In genomic region chr5:135118589-135119081, GRCm38 (mm10) we compare ENCODE assay signal across 8 mouse cellular contexts. TPM values are rescaled to one million over a fixed set of nuclear protein-coding genes. Genes with fewer than 3 reads are reported as not detected.
DNase-seq lines count a peak whose midpoint lies in the region; ATAC-seq and TF ChIP-seq lines count a peak whose summit lies in the region.

No protein-coding gene starts in this region.

- H3K27me3 ChIP-seq in kidney, embryonic 15.5 days, result peaks cover 25% of the 10 kb centered on the region
- no peaks in the 10 kb centered on the region for H3K27me3 ChIP-seq in liver, postnatal 0 days (ENCODE audit: insufficient read depth, low read length)

- H3K9me3 ChIP-seq in kidney, embryonic 15.5 days (replicated peaks), result no peaks in the 10 kb centered on the region
- no peaks in the 10 kb centered on the region for H3K9me3 ChIP-seq in liver, postnatal 0 days (ENCODE audit: low read length)

- no peak overlapping the region for H3K4me3 ChIP-seq in kidney, embryonic 15.5 days (replicated peaks)
- H3K4me3 ChIP-seq in liver, postnatal 0 days (ENCODE audit: low read depth, low read length), result no peak overlapping the region

- H3K4me1 ChIP-seq in kidney, embryonic 15.5 days, result peaks cover 4% of the 10 kb centered on the region; the same call in 1 of the 2 replicates
- H3K4me1 ChIP-seq in liver, postnatal 0 days (ENCODE audit: insufficient read depth), result peaks cover 4% of the 10 kb centered on the region

- H3K4me2 ChIP-seq in kidney, embryonic 15.5 days, result no peak overlapping the region
- no peak overlapping the region for H3K4me2 ChIP-seq in liver, postnatal 0 days (ENCODE audit: low read depth, low read length)

- TF ChIP-seq CTCF in liver, postnatal 0 days (IDR thresholded peaks at IDR 0.05; ENCODE audit: low read depth), result peak; percentile 89

- TF ChIP-seq EP300 in liver, postnatal 0 days (IDR thresholded peaks at IDR 0.05; ENCODE audit: low read depth), result no peak

- no peak overlapping the region for H3K9ac ChIP-seq in kidney, embryonic 15.5 days
- no peak overlapping the region for H3K9ac ChIP-seq in liver, postnatal 0 days (replicated peaks)

- 0 out of 2 replicates have a peak, but pooled peaks have one; percentile 36 for ATAC-seq in kidney, embryonic 15.5 days (replicated peaks; ENCODE audit: low FRiP score)
- ATAC-seq in liver, postnatal 0 days, result peak; percentile 26

- H3K27ac ChIP-seq in kidney, embryonic 15.5 days, result no peak overlapping the region
- H3K27ac ChIP-seq in liver, postnatal 0 days (ENCODE audit: low read depth), result no peak overlapping the region

- 20% methylated on average over 6 of the region's 6 CpGs for WGBS in kidney, embryonic 15.5 days
- WGBS in liver, postnatal 0 days (ENCODE audit: insufficient replicate concordance), result 12% methylated on average over 6 of the region's 6 CpGs

- DNase-seq in 416B (ENCODE audit: low read depth), result peak; percentile 78
- DNase-seq in Muller cell, postnatal 12 days (ENCODE audit: inconsistent ontology term), result peak; percentile 55
- DNase-seq in cerebellum, adult 9-11 months, result peak; percentile 46
- DNase-seq in heart, adult 11 months, result peak; percentile 97
- DNase-seq in liver, postnatal 0 days, result peak; percentile 71
- DNase-seq in retina, postnatal 1 day, result peak; percentile 81
- DNase-seq in urinary bladder, postnatal 25 days (ENCODE audit: low spot score), result peak; percentile 63

- H3K36me3 ChIP-seq in kidney, embryonic 15.5 days, result no peaks in the 10 kb centered on the region
- H3K36me3 ChIP-seq in liver, postnatal 0 days (replicated peaks; ENCODE audit: insufficient read depth, low read length), result no peaks in the 10 kb centered on the region

RNA-seq across cellular contexts. Expression of gene Mlxipl, which starts 28.9 kb away (rescaled TPM):
- polyA plus RNA-seq in kidney, embryonic 15.5 days (2015; fragmentation: Nextera tagmentation; extraction: Ambion mirVana), result 7.3 and 7.4 TPM in 2 replicates
- 18.2 and 19.5 TPM in 2 replicates for polyA plus RNA-seq in liver, postnatal 0 days (2015; fragmentation: Nextera tagmentation; extraction: Ambion mirVana)

RNA-seq across cellular contexts. Expression of gene Tbl2, which starts 30.8 kb away (rescaled TPM):
- 25.5 and 26.8 TPM in 2 replicates for polyA plus RNA-seq in kidney, embryonic 15.5 days (2015; fragmentation: Nextera tagmentation; extraction: Ambion mirVana)
- 10.4 and 12.3 TPM in 2 replicates for polyA plus RNA-seq in liver, postnatal 0 days (2015; fragmentation: Nextera tagmentation; extraction: Ambion mirVana)

RNA-seq across cellular contexts. Expression of gene Vps37d, which starts 40.6 kb away (rescaled TPM):
- 9.2 and 10.9 TPM in 2 replicates for polyA plus RNA-seq in kidney, embryonic 15.5 days (2015; fragmentation: Nextera tagmentation; extraction: Ambion mirVana)
- 0.53 and 0.80 TPM in 2 replicates for polyA plus RNA-seq in liver, postnatal 0 days (2015; fragmentation: Nextera tagmentation; extraction: Ambion mirVana)

RNA-seq across cellular contexts. Expression of gene Bcl7b, which starts 49.4 kb away (rescaled TPM):
- 52.9 and 53.2 TPM in 2 replicates for polyA plus RNA-seq in kidney, embryonic 15.5 days (2015; fragmentation: Nextera tagmentation; extraction: Ambion mirVana)
- 30.1 and 32.6 TPM in 2 replicates for polyA plus RNA-seq in liver, postnatal 0 days (2015; fragmentation: Nextera tagmentation; extraction: Ambion mirVana)

RNA-seq across cellular contexts. Expression of gene Bud23, which starts 53.9 kb away (rescaled TPM):
- 121 and 137 TPM in 2 replicates for polyA plus RNA-seq in kidney, embryonic 15.5 days (2015; fragmentation: Nextera tagmentation; extraction: Ambion mirVana)
- 38.3 TPM in 2 replicates for polyA plus RNA-seq in liver, postnatal 0 days (2015; fragmentation: Nextera tagmentation; extraction: Ambion mirVana)

Comparison
In these comparisons a context has a peak if more than half of its experiments do, and no peak if none do; other contexts are left out.
1. DNase-seq: peak in every context shown above with its lines; median percentile 97 in heart, adult 11 months; 81 in retina, postnatal 1 day; 78 in 416B; 71 in liver, postnatal 0 days; 63 in urinary bladder, postnatal 25 days; 55 in Muller cell, postnatal 12 days; 46 in cerebellum, adult 9-11 months.